Mouse (Mus musculus): ENCODE data around the gene Srsf3. TPM values are rescaled to one million over a fixed set of nuclear protein-coding genes. Genes with fewer than 3 reads are reported as not detected.

The Srsf3 gene
- polyA plus RNA-seq, 1 experiment = 69.4 TPM

DNA sequence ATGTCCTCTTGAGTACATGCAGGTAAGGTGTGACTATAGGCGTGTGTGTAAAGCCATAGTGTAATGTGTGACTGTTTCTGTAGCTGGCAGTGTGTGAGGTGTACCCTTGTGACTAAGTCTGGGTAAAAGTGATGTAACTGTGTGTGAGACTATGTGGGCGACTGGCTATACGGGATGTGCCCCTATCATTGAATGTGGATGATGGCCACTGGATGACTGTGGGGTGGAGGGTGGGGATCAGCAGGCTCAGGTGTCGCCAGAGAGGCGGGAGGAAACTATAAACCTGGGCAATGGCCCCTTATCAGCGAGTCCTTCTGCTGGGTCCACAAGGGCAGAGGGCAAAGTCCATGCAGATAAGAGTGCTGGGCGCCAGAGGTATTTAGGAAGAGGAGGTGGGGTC, 17.5 kb downstream of the Srsf3 start:
- H3K27me3 ChIP-seq (ENCODE audit: control insufficient read depth, insufficient read depth, low read length) = no peaks in the 10 kb centered on the region
- peak overlapping the region; percentile 80 for H3K27ac ChIP-seq (ENCODE audit: insufficient read depth, low read depth, low read length)
- peaks cover 5% of the 10 kb centered on the region; the same call in 1 of the 2 replicates for H3K36me3 ChIP-seq (ENCODE audit: control insufficient read depth, insufficient read depth, low read length)
- TF ChIP-seq CTCF (IDR thresholded peaks at IDR 0.05; ENCODE audit: extremely low read depth, insufficient read length, insufficient replicate concordance, low read depth, low read length) (no peak), POLR2A (IDR thresholded peaks at IDR 0.05; ENCODE audit: low read depth, low read length) (no peak; the same call in 1 of the 2 replicates)
- H3K4me3 ChIP-seq (ENCODE audit: low read depth, low read length) = no peak overlapping the region
- peaks cover 35% of the 10 kb centered on the region for H3K4me1 ChIP-seq (ENCODE audit: control insufficient read depth, insufficient read depth, insufficient read length, low read length)
- 28% methylated on average over 7 of the region's 7 CpGs for WGBS

DNA sequence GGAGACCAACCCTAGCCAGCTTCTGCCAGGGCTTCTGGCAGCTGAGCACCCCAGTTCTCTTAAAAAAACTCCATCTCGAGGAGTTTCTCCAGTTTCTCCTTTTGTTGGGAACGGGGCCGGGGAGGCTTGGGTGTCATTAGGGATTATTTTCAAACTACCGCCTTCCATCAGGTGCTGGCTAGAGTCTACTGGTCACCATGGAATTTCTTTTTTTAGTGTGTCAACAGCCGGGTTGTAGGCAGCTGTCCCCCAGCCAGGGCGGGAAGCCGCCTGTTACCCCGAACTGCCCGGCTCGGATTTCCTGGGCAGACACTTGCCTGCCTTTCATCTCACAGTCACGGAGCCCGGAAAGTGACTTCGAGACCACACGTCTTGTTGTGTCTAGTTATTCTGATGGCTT, 18.4 kb downstream of the Srsf3 start:
- Histone ChIP-seq H3K36me3 (ENCODE audit: control insufficient read depth, insufficient read depth, low read length) (no peaks in the 10 kb centered on the region), H3K27ac (ENCODE audit: insufficient read depth, low read depth, low read length) (peak overlapping the region; percentile 80), H3K4me3 (ENCODE audit: low read depth, low read length) (peak overlapping the region; percentile 31), H3K27me3 (ENCODE audit: control insufficient read depth, insufficient read depth, low read length) (no peaks in the 10 kb centered on the region), H3K4me1 (ENCODE audit: control insufficient read depth, insufficient read depth, insufficient read length, low read length) (peaks cover 35% of the 10 kb centered on the region)
- WGBS = 16% methylated on average over 14 of the region's 14 CpGs
- TF ChIP-seq CTCF (IDR thresholded peaks at IDR 0.05; ENCODE audit: extremely low read depth, insufficient read length, insufficient replicate concordance, low read depth, low read length) (no peak), POLR2A (IDR thresholded peaks at IDR 0.05; ENCODE audit: low read depth, low read length) (no peak)

DNA sequence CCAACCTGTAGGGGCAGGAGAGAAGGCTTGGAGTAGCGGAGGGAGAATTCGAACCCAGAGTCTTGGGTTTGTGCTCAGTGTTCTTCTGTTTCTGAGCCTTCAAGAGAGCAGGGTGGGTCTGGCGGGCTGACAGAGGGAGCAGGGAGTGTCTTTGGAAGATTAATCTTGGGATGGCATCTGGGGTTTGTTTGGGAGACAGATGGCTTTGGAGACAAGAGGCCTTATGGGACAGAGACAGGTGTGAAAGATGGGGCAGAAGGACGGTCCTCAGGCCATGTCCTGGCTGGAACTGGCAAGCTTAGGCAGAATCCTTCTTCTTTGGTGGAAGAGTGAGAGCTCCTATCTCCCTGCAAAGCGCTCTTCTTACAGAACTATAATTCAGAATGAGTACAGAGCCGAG, 20.6 kb downstream of the Srsf3 start:
- WGBS = 90% methylated on average over 6 of the region's 6 CpGs
- no peak overlapping the region for H3K4me3 ChIP-seq (ENCODE audit: low read depth, low read length)

DNA sequence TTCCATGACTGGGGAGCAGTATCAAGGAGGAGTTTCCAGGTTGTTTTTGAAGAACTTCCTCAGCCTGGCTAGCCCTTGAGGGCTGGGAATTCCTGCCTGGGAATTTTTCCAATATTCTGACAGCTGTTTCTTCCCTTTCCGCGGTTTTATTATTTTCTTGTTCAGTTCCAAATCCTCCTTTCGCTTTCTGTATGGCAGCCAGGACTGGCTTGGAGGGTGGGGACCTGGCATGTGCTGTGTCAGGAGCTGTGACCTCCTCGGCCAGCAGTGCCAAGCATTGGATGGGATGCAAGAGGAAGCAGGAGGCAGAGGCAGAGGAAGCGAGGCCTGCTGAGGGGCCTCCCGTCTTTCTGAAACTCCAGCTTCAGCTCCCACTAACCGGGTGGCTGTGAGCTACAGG, 21.4 kb downstream of the Srsf3 start:
- Histone ChIP-seq H3K27ac (ENCODE audit: insufficient read depth, low read depth, low read length) (peak overlapping the region; percentile 77), H3K27me3 (ENCODE audit: control insufficient read depth, insufficient read depth, low read length) (no peaks in the 10 kb centered on the region), H3K4me1 (ENCODE audit: control insufficient read depth, insufficient read depth, insufficient read length, low read length) (peaks cover 43% of the 10 kb centered on the region), H3K4me3 (ENCODE audit: low read depth, low read length) (no peak overlapping the region), H3K36me3 (ENCODE audit: control insufficient read depth, insufficient read depth, low read length) (no peaks in the 10 kb centered on the region)
- TF ChIP-seq POLR2A (IDR thresholded peaks at IDR 0.05; ENCODE audit: low read depth, low read length) (peak; percentile 30; the same call in 1 of the 2 replicates), CTCF (IDR thresholded peaks at IDR 0.05; ENCODE audit: extremely low read depth, insufficient read length, insufficient replicate concordance, low read depth, low read length) (no peak)
- under 1% methylated on average over 7 of the region's 7 CpGs for WGBS

More for the DNA sequence above, 20.6 kb downstream of the Srsf3 start:
- H3K27ac ChIP-seq (ENCODE audit: insufficient read depth, low read depth, low read length) = no peak overlapping the region; the same call in 1 of the 2 replicates
- H3K4me1 ChIP-seq (ENCODE audit: control insufficient read depth, insufficient read depth, insufficient read length, low read length) = peaks cover 36% of the 10 kb centered on the region
- TF ChIP-seq CTCF (IDR thresholded peaks at IDR 0.05; ENCODE audit: extremely low read depth, insufficient read length, insufficient replicate concordance, low read depth, low read length) (no peak), POLR2A (IDR thresholded peaks at IDR 0.05; ENCODE audit: low read depth, low read length) (no peak)
- H3K36me3 ChIP-seq (ENCODE audit: control insufficient read depth, insufficient read depth, low read length) = no peaks in the 10 kb centered on the region
- H3K27me3 ChIP-seq (ENCODE audit: control insufficient read depth, insufficient read depth, low read length) = no peaks in the 10 kb centered on the region

DNA sequence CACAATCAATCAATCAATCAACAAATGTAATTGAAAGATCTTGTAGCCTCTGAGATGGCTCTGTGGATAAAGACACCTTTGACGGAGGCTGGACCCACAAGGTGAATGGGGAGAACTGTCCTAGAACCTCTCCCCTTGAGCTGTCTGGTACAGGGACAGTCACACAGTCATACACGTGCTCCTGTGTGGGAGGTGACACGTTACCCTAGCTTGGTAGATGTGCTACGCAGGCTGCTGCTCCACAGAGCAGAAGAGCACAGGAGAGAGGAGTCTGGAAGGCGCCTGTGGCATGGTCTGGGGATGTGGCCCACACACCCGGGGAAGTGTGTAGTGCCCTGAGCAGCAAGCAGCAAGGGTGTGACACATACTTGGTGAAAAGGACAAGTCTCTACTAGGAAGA, 22.0 kb downstream of the Srsf3 start:
- WGBS = 73% methylated on average over 6 of the region's 6 CpGs
- H3K27me3 ChIP-seq (ENCODE audit: control insufficient read depth, insufficient read depth, low read length) = no peaks in the 10 kb centered on the region
- H3K4me1 ChIP-seq (ENCODE audit: control insufficient read depth, insufficient read depth, insufficient read length, low read length) = peaks cover 41% of the 10 kb centered on the region
- H3K4me3 ChIP-seq (ENCODE audit: low read depth, low read length) = no peak overlapping the region
- peak overlapping the region; percentile 77; the same call in 1 of the 2 replicates for H3K27ac ChIP-seq (ENCODE audit: insufficient read depth, low read depth, low read length)
- TF ChIP-seq POLR2A (IDR thresholded peaks at IDR 0.05; ENCODE audit: low read depth, low read length) (no peak), CTCF (IDR thresholded peaks at IDR 0.05; ENCODE audit: extremely low read depth, insufficient read length, insufficient replicate concordance, low read depth, low read length) (no peak)
- H3K36me3 ChIP-seq (ENCODE audit: control insufficient read depth, insufficient read depth, low read length) = no peaks in the 10 kb centered on the region

DNA sequence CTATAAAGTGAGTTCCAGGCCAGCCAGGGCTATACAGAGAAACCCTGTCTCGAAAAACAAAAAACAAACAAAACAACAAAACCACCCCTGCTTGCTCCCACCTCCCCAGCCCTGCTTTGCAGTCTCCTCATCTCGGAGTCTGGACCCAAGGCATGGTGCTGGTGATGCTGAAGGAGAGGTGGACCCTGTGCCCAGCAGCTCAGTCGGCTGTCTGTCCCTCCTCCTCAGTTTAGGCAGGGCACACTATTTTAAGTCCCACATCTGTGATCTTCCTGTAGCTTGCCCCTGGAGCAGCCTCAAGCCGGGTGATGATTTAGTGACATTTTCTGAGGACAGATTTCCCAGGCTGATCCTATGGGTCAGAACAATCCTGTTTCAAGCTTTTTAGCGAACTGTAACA, 23.2 kb downstream of the Srsf3 start:
- H3K27ac ChIP-seq (ENCODE audit: insufficient read depth, low read depth, low read length) = no peak overlapping the region
- WGBS = 81% methylated on average over 5 of the region's 5 CpGs
- H3K4me1 ChIP-seq (ENCODE audit: control insufficient read depth, insufficient read depth, insufficient read length, low read length) = peaks cover 44% of the 10 kb centered on the region
- no peak overlapping the region for H3K4me3 ChIP-seq (ENCODE audit: low read depth, low read length)
- no peaks in the 10 kb centered on the region for H3K27me3 ChIP-seq (ENCODE audit: control insufficient read depth, insufficient read depth, low read length)
- no peak for TF ChIP-seq CTCF (IDR thresholded peaks at IDR 0.05; ENCODE audit: extremely low read depth, insufficient read length, insufficient replicate concordance, low read depth, low read length)
- TF ChIP-seq POLR2A (IDR thresholded peaks at IDR 0.05; ENCODE audit: low read depth, low read length) = no peak
- H3K36me3 ChIP-seq (ENCODE audit: control insufficient read depth, insufficient read depth, low read length) = no peaks in the 10 kb centered on the region

DNA sequence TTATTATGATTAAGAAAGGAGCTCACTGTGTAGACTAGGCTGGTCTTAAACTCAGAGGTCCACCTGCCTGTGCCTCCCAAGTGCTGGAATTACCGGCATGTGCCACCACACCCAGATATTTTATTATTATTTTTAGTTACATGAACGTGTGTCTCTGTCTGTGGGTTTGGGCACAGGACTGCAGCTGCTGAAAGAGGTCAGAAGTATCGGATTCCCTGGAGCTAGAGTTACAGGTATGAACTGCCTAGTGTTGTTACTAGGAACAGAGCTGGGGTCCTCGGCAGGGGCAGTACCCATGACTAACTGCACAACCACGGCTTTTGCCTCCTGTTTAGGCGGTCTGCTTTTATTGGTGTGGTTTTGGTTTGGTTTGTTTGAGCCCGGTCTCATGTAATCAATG, 23.8 kb downstream of the Srsf3 start:
- 30% methylated on average over 7 of the region's 7 CpGs for WGBS
- Histone ChIP-seq H3K27me3 (ENCODE audit: control insufficient read depth, insufficient read depth, low read length) (no peaks in the 10 kb centered on the region), H3K4me3 (ENCODE audit: low read depth, low read length) (no peak overlapping the region), H3K27ac (ENCODE audit: insufficient read depth, low read depth, low read length) (no peak overlapping the region), H3K4me1 (ENCODE audit: control insufficient read depth, insufficient read depth, insufficient read length, low read length) (peaks cover 39% of the 10 kb centered on the region), H3K36me3 (ENCODE audit: control insufficient read depth, insufficient read depth, low read length) (no peaks in the 10 kb centered on the region)
- TF ChIP-seq CTCF (IDR thresholded peaks at IDR 0.05; ENCODE audit: extremely low read depth, insufficient read length, insufficient replicate concordance, low read depth, low read length) (no peak), POLR2A (IDR thresholded peaks at IDR 0.05; ENCODE audit: low read depth, low read length) (no peak)
